Mouse (Mus musculus) spleen, adult 18-20 months (tissue): ENCODE data around the gene Adamts4.
A peak's percentile ranks its signal among the peaks of the same experiment; 100 is the strongest.

ENCODE experiments used
- DNase-seq, 2 experiments: peaks; one replicate each; pipeline ENCODE4 v3.0.0; 2022; ENCODE audit warnings: mixed read lengths in 2 of 2

The Adamts4 gene

DNA sequence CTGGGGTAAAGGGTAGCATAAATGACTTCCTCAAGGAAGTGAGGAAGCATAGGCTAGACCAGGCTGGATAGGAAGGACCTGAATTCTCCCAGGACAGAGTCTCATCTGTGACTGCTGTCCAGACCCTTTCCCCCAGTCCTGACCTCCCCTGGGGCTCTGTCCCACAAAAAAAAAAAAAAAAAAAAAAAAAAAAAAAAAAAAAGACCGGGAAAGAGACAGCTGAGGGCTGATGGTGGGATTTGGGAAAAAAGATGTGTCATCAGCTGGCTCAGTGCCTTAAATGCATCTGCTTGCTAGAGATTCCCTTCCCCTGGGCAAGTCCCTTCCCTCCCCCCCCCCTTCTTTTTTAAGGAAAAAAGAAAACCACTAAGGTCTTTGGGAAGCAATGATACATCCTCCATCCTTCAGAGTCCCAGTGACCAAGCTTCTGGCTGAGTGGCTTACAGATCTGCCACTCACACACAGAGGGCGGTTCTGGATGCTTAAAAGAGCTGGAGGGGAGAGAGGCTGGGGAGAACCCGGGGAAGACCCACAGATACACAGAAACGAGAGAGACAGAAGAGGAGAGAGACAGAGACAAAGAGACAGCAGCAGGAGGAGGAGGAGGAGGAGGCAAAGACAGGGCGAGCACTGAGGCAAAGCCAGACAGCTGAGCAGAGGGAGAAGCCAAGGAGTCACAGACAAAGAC lies at the start of gene Adamts4:
Adamts4 (plus strand) TSS at position 509 of the 688 bp plus-strand sequence.
- DNase-seq, result no peak

DNA sequence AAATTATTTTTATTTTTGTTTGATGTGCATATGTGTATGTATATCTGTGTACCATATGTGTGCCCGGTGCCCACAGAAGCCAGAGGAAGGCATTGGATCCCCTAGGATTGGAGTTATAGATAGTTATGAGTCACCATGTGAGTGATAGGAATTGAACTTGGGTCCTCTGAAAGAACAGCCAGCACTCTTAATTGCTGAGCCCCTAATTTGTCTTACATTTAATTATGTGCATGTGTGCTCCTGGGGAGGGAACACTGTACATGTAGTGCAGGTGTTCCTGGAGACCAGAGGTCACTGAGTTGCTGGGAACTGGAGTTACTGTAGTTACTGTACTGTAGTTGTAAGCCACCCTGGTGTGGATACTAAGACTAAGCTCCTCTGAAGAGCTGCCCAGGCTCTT lies 49.5 kb upstream of the Adamts4 start:
- DNase-seq, result no peak

DNA sequence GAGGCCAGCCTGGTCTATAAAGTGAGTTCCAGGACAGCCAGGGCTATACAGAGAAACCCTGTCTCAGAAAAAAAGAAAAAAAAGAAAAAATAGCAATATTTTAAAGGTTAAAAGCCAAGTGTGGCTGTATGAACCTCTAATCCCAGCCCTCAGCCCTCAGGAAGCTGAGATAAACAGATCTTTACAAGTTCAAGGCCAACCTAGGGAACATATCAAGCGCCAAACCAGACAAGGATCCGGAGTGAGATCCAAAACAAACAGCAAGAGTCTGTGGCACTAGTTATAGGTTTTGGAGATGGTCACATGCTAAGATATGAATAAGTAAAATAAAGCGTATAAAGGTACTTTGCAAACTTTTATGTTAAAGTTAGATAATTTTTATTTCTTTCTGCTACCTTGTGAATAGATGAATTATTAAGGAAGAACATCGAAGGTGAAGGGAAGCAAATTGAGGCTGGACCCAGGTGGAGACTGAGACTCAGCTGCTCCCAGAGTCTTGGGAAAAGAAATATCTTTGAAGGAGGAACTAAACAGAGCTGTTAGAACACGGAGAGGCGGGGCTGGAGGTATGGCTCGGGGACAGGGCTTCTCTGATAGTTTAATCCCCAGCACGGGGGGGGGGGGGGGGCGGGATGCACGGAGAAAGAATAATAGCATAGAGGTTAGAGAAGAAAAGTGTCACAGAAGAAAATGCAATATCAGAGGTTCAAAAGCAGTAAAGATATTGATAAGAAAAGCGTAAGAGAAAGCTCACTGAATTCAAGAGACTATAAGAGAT lies 46.6 kb upstream of the Adamts4 start:
- DNase-seq, result no peak

DNA sequence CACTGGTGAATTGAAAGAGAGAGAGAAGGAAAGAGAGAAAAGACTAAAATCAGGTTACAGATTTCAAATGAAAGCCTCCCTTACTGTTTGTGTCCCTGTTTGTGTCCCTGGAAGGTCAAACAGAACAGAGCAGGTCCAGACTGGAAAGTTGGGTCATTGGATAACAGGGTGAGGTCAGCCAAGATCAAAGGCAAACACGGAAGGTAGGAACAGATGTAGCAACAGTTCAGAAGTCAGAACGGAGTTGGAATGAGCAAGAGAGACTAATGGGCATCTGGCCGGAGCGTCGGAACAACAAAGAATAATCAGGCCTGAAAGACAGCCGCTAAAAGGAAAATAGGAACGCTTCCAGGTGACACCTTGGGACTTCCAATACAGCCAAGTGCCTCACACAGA lies 46.0 kb upstream of the Adamts4 start:
- DNase-seq, result no peak

DNA sequence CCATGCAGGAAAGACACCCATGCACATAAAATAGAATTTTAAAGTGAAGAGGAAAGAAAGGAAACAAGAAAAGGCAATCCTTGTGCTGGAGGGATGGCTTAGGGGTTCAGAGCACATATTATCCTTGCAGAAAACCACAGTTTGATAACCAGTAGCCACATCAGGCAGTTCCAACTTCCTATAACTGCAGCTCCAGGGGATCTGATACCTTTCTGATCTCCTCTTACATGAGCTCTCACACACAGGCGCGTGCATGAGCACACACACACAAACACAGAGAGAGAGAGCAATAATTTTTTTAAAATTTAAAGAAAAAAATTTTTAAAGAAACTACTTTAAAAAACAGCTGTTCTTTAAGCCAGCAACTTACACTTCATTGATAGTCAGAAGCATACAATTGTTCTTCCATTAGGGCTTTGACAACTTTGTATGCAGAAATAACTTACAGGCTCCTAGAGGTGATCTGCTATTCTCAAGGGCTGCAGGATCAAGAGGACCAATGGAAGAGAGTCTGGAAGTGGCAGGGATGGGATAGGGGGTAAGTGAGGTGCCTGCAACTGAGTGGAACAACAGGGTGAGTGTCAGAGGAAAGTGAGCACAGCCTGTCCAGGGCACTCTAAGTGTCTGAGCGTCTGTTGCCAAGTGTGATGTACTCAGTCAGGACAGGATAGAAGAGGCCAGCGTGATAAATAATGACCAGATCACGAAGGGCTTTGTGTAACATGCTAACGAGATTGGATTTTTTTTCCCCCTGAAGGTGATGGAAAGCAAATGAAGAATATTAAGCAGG lies 44.3 kb upstream of the Adamts4 start:
- DNase-seq, result no peak

DNA sequence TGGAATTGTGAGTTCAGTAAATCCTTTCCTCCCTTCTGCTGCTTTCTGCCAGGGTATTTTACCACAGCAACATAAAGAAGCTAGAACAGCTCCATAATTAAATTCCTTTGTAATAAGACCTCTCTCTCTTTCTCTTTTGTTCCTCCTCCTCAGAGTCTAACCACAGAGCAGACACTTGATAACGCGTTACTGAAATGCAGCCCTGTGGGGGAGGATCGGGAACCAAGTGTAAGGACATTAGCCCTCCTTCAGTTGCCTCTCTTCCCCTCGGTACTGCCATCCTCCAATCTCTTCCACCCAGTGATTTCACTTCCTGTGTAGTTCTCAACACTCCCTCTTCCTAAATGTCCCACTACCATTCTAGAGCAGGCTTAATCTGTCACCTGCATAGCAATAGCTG lies 40.8 kb upstream of the Adamts4 start:
- DNase-seq, result no peak

DNA sequence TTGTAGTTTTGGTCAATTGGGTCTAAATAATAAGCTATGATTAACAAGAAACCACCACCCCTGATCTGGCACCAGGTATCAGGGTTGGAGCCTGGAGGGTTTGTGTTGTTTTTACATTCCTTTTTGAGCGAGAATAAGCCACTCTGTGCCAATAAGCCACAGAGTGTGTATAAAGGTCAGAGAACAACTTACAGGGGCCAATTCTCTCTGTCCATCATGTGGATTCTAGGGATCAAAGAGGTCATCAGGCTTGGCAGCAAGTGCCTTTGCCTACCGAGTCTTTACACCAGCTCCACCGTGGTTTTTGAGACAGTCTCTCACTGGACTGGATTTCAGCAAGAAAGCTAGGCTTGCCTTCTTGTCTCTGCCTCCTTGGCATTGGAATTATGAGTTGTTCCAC lies 37.4 kb upstream of the Adamts4 start:
- DNase-seq, result no peak

DNA sequence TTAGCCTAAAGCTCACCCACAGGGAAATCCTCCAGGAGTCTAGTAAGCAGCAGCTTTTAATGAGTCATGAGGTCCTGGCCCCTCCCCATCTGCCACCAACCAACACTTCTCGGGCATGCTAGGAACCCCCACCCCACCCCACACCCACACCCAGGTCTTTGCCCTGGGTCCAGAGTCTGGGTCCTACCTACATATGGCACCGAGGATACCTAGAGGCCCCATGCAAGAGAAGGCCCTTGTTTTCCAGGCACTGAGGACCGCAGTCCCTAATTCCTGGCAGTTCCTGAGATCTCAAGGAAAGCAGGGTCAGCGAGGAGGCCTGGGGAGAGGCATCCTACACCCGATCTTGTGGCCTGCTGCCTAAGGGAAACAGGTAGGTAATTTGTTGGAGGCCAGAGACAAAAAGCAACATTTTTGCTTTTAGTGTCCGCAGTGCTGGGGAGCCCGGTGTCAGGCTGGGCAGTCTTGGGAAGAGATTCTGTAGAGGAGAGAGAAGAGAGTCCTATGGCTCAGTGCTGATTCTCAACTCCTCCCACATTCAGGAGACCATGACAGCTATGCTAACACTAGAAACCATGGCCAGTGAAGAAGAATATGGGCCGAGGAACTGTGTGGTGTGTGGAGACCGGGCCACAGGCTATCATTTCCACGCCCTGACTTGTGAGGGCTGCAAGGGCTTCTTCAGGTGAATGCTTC lies 36.3 kb upstream of the Adamts4 start, which contains the start of gene Nr1i3:
Nr1i3 (plus strand) TSS at position 170 of the 696 bp plus-strand sequence.
- no peak for DNase-seq

DNA sequence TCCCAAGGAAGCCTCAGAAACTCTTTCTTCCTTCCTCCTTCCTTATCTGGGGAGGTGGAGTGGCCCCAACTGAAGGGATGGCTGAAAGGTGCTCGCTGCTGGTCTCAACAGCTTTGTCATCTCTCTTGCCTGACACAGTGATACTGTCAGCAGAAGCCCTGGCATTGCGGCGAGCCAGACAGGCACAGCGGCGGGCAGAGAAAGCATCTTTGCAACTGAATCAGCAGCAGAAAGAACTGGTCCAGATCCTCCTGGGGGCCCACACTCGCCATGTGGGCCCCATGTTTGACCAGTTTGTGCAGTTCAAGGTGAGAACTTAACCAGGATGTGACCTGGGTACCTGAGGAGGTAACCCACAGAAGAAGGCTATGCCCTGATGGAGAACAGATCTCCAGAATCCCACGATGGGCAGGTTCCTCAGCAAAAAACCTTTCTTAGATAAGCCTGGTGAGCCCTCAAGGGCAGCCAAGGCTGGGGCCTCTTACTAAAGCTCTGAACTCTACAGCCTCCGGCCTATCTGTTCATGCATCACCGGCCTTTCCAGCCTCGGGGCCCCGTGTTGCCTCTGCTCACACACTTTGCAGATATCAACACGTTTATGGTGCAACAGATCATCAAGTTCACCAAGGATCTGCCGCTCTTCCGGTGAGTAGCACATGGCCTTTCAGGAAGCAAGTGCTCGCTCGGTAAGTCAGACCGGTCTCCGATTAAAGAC lies 33.8 kb upstream of the Adamts4 start:
- no peak for DNase-seq

DNA sequence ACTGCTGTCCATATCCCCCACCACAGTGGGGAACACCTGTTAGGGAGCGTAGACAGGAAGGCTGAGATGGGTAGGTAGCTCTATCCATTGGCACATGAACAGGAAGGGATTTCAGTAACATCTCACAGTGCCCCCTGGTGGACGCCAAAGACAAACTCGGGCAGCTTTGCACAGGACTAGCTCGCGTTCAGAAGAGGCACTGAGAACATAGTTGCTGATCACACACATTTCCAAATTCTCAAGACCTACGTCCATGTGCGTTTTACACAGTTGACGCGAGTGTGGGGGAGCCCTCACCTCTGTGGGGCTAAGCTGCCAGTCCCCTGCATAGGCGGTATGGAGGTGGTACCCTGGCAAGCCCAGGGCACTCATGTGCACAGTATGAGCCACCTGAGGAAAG lies 29.4 kb upstream of the Adamts4 start:
- DNase-seq, result peak; percentile 54 to 79

DNA sequence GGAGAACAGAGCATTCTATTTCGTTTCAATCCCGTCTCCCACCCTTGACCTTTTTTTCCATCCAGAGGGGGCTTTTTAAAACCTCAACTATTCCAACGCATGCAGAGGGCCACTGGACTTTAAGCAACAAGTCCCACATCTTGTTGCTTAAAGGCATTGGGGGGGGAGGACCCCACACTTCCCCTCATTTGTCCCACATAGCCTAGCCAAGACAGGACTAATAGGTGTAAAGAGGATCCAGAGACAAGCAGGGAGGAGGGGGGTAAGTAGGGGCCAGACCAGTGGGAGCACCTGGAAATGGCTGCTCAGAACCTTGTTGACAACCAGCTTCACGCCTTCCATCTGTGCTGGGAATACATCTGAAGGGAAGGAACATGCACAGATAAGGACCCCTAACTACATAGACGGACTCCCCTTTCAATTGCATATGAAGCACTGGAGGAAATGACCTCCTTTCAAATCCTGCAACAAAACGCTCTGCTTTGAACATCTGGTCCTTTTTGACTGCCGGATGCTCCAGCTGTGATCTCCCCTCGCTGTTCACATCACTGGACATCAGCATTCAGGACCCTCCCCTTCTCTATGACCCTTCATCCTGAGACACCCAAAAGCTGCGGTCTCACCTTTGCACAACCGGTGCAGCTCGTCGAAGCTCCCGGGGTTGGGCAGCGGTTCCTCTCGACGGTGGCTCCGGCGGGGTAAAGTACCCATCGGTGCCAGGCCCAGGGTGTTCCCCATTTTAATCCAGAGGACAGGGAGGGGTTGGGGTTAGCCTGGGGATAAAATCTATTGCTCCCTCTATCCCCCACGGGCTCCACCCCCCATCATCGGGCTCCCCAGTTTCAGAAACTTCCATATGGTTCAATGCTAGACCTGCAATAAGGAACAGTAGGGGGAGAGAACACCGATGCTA lies 28.7 kb upstream of the Adamts4 start:
- DNase-seq, result peak in 1 of 2 experiments; percentile 27

DNA sequence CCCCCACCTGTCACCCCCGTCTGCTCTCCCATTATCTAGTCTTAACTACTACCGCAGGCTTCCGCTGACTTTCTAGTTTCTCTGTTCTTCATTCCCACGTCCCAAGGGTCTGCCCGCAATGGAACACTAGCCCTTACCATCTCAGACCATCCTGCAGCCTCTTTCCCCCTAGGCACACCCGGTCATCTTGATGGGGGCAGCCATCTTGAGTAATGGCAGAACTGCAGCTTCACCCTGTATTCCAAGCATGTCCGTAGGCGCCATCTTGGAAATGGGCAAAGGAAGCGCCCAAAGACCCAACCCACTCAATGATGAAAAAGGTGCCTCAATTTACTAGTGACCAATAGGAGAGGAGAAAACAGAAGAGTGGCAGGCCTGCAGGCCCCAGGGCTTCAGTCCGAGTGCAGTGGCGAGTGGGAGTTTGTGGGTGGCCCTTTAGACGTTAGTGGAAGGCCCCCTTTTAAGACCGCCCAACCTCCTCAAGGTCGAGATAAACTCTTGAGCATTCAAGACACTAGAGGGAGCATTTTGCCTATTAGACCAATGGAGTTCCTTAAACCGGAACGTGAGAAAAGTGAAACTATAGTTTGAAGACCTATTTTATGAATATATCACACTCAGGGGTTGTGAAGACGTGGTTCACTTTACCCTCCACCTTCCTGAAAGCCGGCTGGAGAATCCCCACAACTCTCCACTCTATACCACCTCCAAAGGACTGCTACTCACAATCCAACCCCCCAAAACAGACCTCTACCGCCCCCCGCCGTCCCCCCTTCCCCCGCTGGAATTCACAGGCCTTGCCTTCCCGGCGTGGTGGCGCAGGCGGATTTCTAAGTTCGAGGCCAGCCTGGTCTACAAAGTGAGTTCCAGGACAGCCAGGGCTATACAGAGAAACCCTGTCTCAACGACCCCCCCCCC lies 27.7 kb upstream of the Adamts4 start, which contains the start of gene Tomm40l:
Tomm40l (minus strand) TSS at position 277 of the 918 bp plus-strand sequence.
- DNase-seq, result peak; percentile 82 to 89

DNA sequence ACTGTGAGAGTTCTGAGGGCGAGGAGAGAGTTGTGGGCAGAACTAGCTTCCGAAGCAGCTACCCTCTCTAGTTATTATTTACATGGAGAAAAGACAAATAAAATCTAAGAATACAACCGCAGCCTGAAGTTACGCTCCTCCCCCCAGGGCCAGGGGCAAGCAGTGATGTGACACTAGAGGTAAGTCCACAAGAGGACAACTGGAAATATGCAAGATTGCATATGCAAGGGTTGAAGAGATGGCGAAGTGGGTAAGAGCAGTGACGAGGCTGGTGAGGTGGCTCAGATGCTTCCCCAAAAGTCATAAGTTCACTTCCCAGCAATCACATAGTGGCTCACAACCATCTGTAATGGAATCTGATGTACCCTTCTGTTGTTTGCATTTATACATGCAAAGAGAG lies 27.1 kb upstream of the Adamts4 start:
- DNase-seq, result no peak

DNA sequence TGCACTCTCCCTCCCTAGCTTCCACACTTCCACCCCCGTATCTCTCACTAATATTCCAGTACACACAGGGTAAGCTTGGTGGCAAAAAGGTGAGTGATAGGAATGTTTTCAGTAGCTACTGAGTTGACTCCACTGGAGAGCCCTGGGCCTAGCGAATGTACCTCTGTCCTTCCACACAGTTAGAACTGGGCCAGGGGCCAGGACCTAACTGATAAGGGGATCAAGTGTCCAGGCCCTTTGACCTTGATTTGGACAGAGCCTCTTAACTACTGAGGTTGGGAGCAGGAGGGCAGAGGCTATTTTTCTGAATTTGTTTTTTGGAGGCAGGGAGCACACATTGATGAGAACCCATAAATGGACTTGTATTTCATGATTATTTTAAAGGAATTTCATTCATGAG lies 26.4 kb upstream of the Adamts4 start:
- DNase-seq, result no peak

DNA sequence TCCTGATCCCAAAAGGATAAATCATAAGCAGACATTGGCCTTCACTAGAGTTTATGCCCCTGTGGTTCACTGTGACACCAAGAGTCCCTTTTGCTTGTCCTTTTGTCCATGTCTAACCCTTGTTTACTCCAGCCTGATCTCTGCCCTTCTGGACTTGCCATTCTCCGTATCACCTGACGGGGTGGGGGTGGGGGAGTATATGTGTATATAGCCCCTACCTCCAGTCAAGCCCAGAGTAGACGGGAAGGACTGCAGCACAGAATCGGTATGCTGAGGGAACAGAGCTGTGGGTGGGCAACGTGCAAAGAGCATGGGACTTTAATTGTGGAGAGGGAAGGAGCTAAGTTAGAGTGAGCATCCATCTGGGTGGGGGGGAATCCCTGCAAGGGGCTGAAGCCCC lies 25.4 kb upstream of the Adamts4 start, which contains the start of gene Apoa2:
Apoa2 (plus strand) TSS at position 198 of the 400 bp plus-strand sequence.
- DNase-seq, result no peak

DNA sequence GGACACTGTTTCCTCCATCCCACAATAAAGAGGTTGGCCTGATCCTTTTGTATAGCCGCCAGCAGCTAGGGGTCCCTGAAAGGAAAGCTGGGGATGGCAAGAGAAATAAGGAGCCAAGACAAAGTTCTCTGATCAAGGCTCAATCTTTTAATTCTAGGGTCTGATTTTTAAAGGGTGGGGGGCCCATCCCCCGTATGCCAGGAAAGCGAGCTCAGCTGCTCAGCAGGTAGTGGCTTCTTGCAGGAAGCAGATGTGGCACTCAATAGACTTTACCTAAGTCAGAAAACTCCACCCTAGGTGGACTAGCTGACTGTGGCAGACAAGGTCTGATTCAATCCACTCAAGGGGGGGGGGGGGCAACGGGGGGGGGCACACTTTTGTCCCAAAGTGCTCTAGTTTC lies 23.4 kb upstream of the Adamts4 start:
- no peak for DNase-seq

DNA sequence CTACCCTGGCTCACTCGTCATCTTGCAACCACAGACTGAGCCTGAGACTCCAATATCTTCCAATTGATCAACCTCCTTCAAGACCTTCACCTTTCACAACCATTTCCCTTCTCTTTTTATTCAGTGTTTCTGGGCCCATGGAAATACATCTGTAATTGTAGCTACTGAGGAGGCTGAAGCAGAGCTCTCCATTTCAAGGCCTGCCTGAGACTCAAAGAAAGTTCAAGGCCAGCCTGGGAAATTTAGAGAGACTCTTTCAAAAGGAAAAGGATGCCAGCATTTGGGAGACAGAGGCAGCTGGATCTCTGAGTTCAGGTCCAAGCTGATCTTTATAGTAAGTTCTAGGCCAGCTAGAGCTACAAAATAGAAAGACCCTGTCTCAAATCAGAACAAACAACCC lies 22.3 kb upstream of the Adamts4 start:
- DNase-seq, result no peak

DNA sequence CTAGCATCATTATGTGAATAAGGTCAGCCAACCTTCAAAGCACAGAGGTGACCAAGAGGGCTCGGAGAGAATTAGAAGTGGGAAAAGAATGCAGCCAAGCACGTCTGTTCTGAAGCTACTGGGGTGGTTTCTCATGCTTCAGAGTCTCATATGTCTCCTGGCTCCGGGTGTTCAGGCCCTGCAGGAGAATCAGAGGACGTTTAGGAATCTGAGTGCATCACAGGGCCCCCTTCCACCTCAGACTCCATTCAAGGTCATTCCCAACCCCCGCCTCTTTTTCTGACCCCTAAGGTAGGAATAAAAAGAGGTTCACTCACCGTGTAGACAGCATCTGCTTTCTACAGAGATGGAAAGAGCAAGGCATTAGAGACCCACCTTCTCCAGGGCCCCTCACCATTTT lies 20.5 kb upstream of the Adamts4 start:
- DNase-seq, result no peak

DNA sequence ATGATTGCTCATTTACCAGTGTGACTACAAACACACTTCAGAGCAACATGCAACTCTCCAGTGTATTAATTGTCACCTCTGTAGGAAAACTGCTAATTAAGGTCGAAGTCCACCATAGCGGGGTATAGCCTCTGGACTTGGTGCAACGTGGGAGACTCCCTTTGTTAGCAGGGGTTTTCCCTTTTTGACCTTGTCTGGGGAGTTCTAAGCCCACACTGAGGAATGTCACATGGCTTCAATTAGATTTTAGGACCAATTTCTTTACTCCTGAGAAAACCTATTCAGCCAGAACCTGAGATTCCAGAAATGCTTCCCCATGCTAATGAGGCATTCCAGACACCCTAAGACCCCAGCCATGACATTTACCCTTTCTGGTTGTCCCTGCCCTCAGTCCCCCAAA lies 20.0 kb upstream of the Adamts4 start:
- DNase-seq, result no peak

DNA sequence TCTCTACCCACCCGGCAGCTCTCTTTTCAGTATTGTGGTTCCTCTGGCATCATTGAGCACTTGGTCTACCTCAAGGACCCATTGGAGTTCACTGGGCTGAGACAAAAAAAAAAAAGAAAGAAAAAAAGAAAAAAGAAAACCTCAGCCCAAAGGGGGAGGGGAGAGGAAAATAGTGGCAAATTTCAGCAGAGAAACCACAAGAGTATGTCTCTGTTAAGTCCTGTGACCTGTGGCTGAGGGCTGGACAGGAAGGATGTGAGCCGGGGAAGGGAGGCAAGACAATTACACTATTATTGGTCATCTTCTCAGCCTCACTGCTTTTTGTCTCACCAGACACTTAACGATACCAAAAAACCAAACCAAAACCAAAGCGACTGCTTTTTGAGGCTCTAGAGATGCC lies 18.4 kb upstream of the Adamts4 start:
- DNase-seq, result no peak
